ENCODE assay signal across 20 mouse cellular contexts in the genomic region with DNA sequence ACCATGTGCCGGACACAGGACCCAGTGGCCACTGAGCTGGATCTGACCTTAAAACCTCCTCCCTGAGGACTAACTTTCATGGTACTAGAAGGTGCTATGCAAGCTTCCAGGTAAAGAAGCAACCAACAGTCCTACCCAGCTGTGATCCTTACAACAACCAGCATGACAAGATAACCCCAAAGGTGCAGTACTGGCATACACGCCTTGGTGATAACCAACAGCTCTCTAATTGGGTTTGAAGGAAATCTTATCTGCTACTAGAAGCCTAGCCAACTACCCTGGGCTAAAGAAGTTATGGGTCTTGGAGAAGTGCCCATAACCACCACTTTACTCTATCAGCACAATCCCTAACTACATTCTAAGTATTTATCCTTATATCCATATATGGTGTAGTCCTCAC. TPM values are rescaled to one million over a fixed set of nuclear protein-coding genes. Genes with fewer than 3 reads are reported as not detected.
DNase-seq lines count a peak whose midpoint lies in the region; ATAC-seq and TF ChIP-seq lines count a peak whose summit lies in the region.
"Had no signal": no experiment of that assay in that cellular context is flagged by ENCODE, and none has a peak within 500 bp of the region (broad histone marks: within the 10 kb centered on the region; RNA-seq: fewer than 3 reads in every experiment).

No protein-coding gene starts in this region.

- no peak overlapping the region for H3K4me3 ChIP-seq in liver, postnatal 0 days (ENCODE audit: low read depth, low read length)
- H3K4me3 ChIP-seq in liver, embryonic 11.5 days (ENCODE audit: low read depth, low read length), result no peak overlapping the region
- no peak overlapping the region for H3K4me3 ChIP-seq in MEL (ENCODE audit: control insufficient read depth in 1 of 2, insufficient read depth in 1 of 2, low read depth in 2 of 2, low read length in 2 of 2)
- no peak overlapping the region for H3K4me3 ChIP-seq in hindbrain, embryonic 16.5 days (ENCODE audit: low read length)
- H3K4me3 ChIP-seq: embryonic facial prominence, embryonic 10.5 days; embryonic facial prominence, embryonic 12.5 days; forebrain, embryonic 13.5 days; forebrain, embryonic 15.5 days had no signal

- no peak overlapping the region for H3K27ac ChIP-seq in liver, postnatal 0 days (ENCODE audit: low read depth)
- H3K27ac ChIP-seq in liver, embryonic 11.5 days (ENCODE audit: low read depth, low read length), result no peak overlapping the region
- H3K27ac ChIP-seq in MEL (ENCODE audit: control insufficient read depth, low read depth, low read length), result peak overlapping the region; percentile 27; the same call in 1 of the 2 replicates
- no peak overlapping the region for H3K27ac ChIP-seq in hindbrain, embryonic 16.5 days (ENCODE audit: low read depth, low read length)
- H3K27ac ChIP-seq: embryonic facial prominence, embryonic 10.5 days; embryonic facial prominence, embryonic 12.5 days; forebrain, embryonic 13.5 days; forebrain, embryonic 15.5 days had no signal

- no peaks in the 10 kb centered on the region for H3K4me1 ChIP-seq in liver, postnatal 0 days (ENCODE audit: insufficient read depth)
- no peaks in the 10 kb centered on the region for H3K4me1 ChIP-seq in liver, embryonic 11.5 days (replicated peaks; ENCODE audit: control insufficient read depth, insufficient read depth, low read length)
- no peaks in the 10 kb centered on the region; a peak in 2 of 4 replicates for H3K4me1 ChIP-seq in MEL (ENCODE audit: control insufficient read depth in 1 of 2, insufficient read depth in 2 of 2, low read length in 2 of 2)
- H3K4me1 ChIP-seq in hindbrain, embryonic 16.5 days (ENCODE audit: control insufficient read depth, insufficient read depth, low read depth, low read length), result no peaks in the 10 kb centered on the region
- H3K4me1 ChIP-seq: embryonic facial prominence, embryonic 10.5 days; embryonic facial prominence, embryonic 12.5 days; forebrain, embryonic 13.5 days; forebrain, embryonic 15.5 days had no signal

- no peaks in the 10 kb centered on the region for H3K79me2 ChIP-seq in MEL (ENCODE audit: control insufficient read depth, insufficient read depth, low read length, poor library complexity)

- WGBS in liver, postnatal 0 days (ENCODE audit: insufficient replicate concordance), result 88% methylated on average over 2 of the region's 2 CpGs
- 90% methylated on average over 2 of the region's 2 CpGs for WGBS in liver, embryonic 11.5 days
- WGBS in hindbrain, embryonic 16.5 days, result 96% methylated on average over 2 of the region's 2 CpGs

- no peak overlapping the region for H3K4me2 ChIP-seq in liver, postnatal 0 days (ENCODE audit: low read depth, low read length)
- H3K4me2 ChIP-seq in liver, embryonic 11.5 days, result no peak overlapping the region
- H3K4me2 ChIP-seq in hindbrain, embryonic 16.5 days (ENCODE audit: low read length), result no peak overlapping the region
- H3K4me2 ChIP-seq: embryonic facial prominence, embryonic 12.5 days; forebrain, embryonic 13.5 days; forebrain, embryonic 15.5 days had no signal

- no peak for TF ChIP-seq CTCF in liver, postnatal 0 days (IDR thresholded peaks at IDR 0.05; ENCODE audit: low read depth)
- TF ChIP-seq CTCF in MEL (IDR thresholded peaks at IDR 0.05 in 2 of 3, conservative IDR thresholded peaks at IDR 0.05 in 1 of 3; ENCODE audit: control insufficient read depth in 1 of 3, insufficient read depth in 1 of 3, low read depth in 2 of 3, low read length in 3 of 3, poor library complexity in 1 of 3, severe bottlenecking in 1 of 3), result no peak

- no peak for TF ChIP-seq RAD21 in MEL (IDR thresholded peaks at IDR 0.05; ENCODE audit: low read depth, low read length)

- peak; percentile 60 for TF ChIP-seq EP300 in liver, postnatal 0 days (IDR thresholded peaks at IDR 0.05; ENCODE audit: low read depth)
- TF ChIP-seq EP300 in MEL (IDR thresholded peaks at IDR 0.05; ENCODE audit: low read depth in 1 of 2, low read length in 2 of 2), result peak; percentile 77 to 86

- no peak overlapping the region for H3K9ac ChIP-seq in liver, postnatal 0 days (replicated peaks)
- H3K9ac ChIP-seq in liver, embryonic 11.5 days (ENCODE audit: low read depth, low read length), result no peak overlapping the region
- H3K9ac ChIP-seq in MEL (ENCODE audit: control insufficient read depth, low read depth, low read length, poor library complexity, severe bottlenecking), result no peak overlapping the region
- H3K9ac ChIP-seq in hindbrain, embryonic 16.5 days (ENCODE audit: low read depth, low read length), result no peak overlapping the region
- H3K9ac ChIP-seq: embryonic facial prominence, embryonic 12.5 days; forebrain, embryonic 13.5 days; forebrain, embryonic 15.5 days had no signal

- TF ChIP-seq POLR2A in MEL (IDR thresholded peaks at IDR 0.05; ENCODE audit: control insufficient read depth in 1 of 2, insufficient read depth in 1 of 2, low read depth in 1 of 2, low read length in 2 of 2, poor library complexity in 1 of 2), result no peak

- no peak for DNase-seq in liver, postnatal 0 days
- no peak for DNase-seq in liver, embryonic 11.5 days (ENCODE audit: low spot score)
- peak; percentile 65 for DNase-seq in MEL (ENCODE audit: low read depth, low spot score)
- no peak for DNase-seq in ovary, postnatal 14 days (ENCODE audit: low spot score)
- DNase-seq: adrenal gland, adult 8-10 months; adrenal gland, postnatal 14 days; adrenal gland, postnatal 36 days; cerebellum, adult 11-12 months; cerebellum, adult 2 months; cerebellum, adult 9-10 months; cerebellum, postnatal 10 days; cerebellum, postnatal 25 days had no signal

- no peaks in the 10 kb centered on the region for H3K9me3 ChIP-seq in liver, postnatal 0 days (ENCODE audit: low read length)
- no peaks in the 10 kb centered on the region for H3K9me3 ChIP-seq in liver, embryonic 11.5 days (ENCODE audit: control insufficient read depth, low read length)
- no peaks in the 10 kb centered on the region for H3K9me3 ChIP-seq in MEL (replicated peaks; ENCODE audit: insufficient read depth, low read length)
- H3K9me3 ChIP-seq in hindbrain, embryonic 16.5 days (ENCODE audit: control insufficient read depth, low read length), result no peaks in the 10 kb centered on the region
- H3K9me3 ChIP-seq: embryonic facial prominence, embryonic 10.5 days; embryonic facial prominence, embryonic 12.5 days; forebrain, embryonic 13.5 days; forebrain, embryonic 15.5 days had no signal

- H3K36me3 ChIP-seq in liver, postnatal 0 days (replicated peaks; ENCODE audit: insufficient read depth, low read length), result no peaks in the 10 kb centered on the region
- H3K36me3 ChIP-seq in liver, embryonic 11.5 days (ENCODE audit: control insufficient read depth, insufficient read depth, low read length), result no peaks in the 10 kb centered on the region
- no peaks in the 10 kb centered on the region for H3K36me3 ChIP-seq in MEL (ENCODE audit: control insufficient read depth in 1 of 2, insufficient read depth in 2 of 2, low read length in 2 of 2)
- H3K36me3 ChIP-seq in hindbrain, embryonic 16.5 days (ENCODE audit: control insufficient read depth, insufficient read depth, low read length), result no peaks in the 10 kb centered on the region
- H3K36me3 ChIP-seq: embryonic facial prominence, embryonic 10.5 days; embryonic facial prominence, embryonic 12.5 days; forebrain, embryonic 15.5 days had no signal

- H3K27me3 ChIP-seq in liver, postnatal 0 days (ENCODE audit: insufficient read depth, low read length), result no peaks in the 10 kb centered on the region
- H3K27me3 ChIP-seq in liver, embryonic 11.5 days (replicated peaks; ENCODE audit: control insufficient read depth, insufficient read depth, low read length), result no peaks in the 10 kb centered on the region
- no peaks in the 10 kb centered on the region for H3K27me3 ChIP-seq in MEL (ENCODE audit: control insufficient read depth in 1 of 2, insufficient read depth in 2 of 2, low read length in 2 of 2)
- no peaks in the 10 kb centered on the region for H3K27me3 ChIP-seq in hindbrain, embryonic 16.5 days (replicated peaks; ENCODE audit: control insufficient read depth, insufficient read depth, low read length)
- H3K27me3 ChIP-seq: embryonic facial prominence, embryonic 12.5 days; forebrain, embryonic 13.5 days; forebrain, embryonic 15.5 days; Patski had no signal

- ATAC-seq in liver, postnatal 0 days, result no peak
- ATAC-seq in liver, embryonic 11.5 days (replicated peaks; ENCODE audit: low FRiP score), result no peak
- ATAC-seq in megakaryocyte progenitor cell, adult 5-6 weeks (replicated peaks; ENCODE audit: poor library complexity), result peak; percentile 73
- no peak for ATAC-seq in hindbrain, embryonic 16.5 days
- ATAC-seq: activated CD4-positive, CD25-positive, alpha-beta regulatory T cell, adult 4 months; forebrain, embryonic 13.5 days; forebrain, embryonic 15.5 days; Patski had no signal

TF ChIP-seq in MEL, 35 proteins besides CTCF, POLR2A, EP300 and RAD21 (continues in another document):
- no peak for TF ChIP-seq MEF2A (IDR thresholded peaks at IDR 0.05; ENCODE audit: extremely low read depth, insufficient replicate concordance, low read depth, low read length, poor library complexity, severe bottlenecking)
- TF ChIP-seq ETS1 (IDR thresholded peaks at IDR 0.05; ENCODE audit: low read depth, low read length), result peak; percentile 69; the same call in 1 of the 2 replicates
- TF ChIP-seq GATA1 (IDR thresholded peaks at IDR 0.05; ENCODE audit: low read depth, low read length), result peak; percentile 80
- TF ChIP-seq SIN3A (IDR thresholded peaks at IDR 0.05; ENCODE audit: low read length), result peak; percentile 30; the same call in 1 of the 2 replicates
- TF ChIP-seq RCOR1 (IDR thresholded peaks at IDR 0.05; ENCODE audit: low read depth, low read length), result peak; percentile 33; the same call in 1 of the 2 replicates
- no peak for TF ChIP-seq HCFC1 (IDR thresholded peaks at IDR 0.05; ENCODE audit: low read depth, low read length)
- peak; percentile 12; the same call in 1 of the 2 replicates for TF ChIP-seq TAL1 (IDR thresholded peaks at IDR 0.05; ENCODE audit: low read length)
- TF ChIP-seq GABPA (IDR thresholded peaks at IDR 0.05; ENCODE audit: low read depth, low read length), result no peak
- no peak for TF ChIP-seq KAT2A (conservative IDR thresholded peaks at IDR 0.05; ENCODE audit: low read depth, low read length)
- TF ChIP-seq TCF12 (IDR thresholded peaks at IDR 0.05; ENCODE audit: low read depth, low read length), result peak; percentile 72
- TF ChIP-seq BHLHE40 (IDR thresholded peaks at IDR 0.05; ENCODE audit: borderline replicate concordance, low read depth, low read length), result no peak

RNA-seq across cellular contexts. Expression of gene Casp8, which starts 8.9 kb away (rescaled TPM):
- polyA plus RNA-seq in liver, postnatal 0 days (2015; fragmentation: Nextera tagmentation; extraction: Ambion mirVana), result 21.6 and 21.8 TPM in 2 replicates
- polyA plus RNA-seq in liver, embryonic 11.5 days (2014; fragmentation: Nextera tagmentation; extraction: Ambion mirVana), result 28.8 and 30.3 TPM in 2 replicates
- total RNA-seq in MEL (2012; rRNA removed), result 15.1 and 15.2 TPM in 2 replicates
- 10 to 100 TPM in 1 of 2 experiments, not detected in 1; 17.5 TPM for polyA plus RNA-seq in MEL (2012; ENCODE audit: insufficient read depth in 1 of 2, insufficient read length in 2 of 2, low read depth in 1 of 2, low replicate concordance in 2 of 2, missing spikeins in 1 of 2)
- total RNA-seq in megakaryocyte progenitor cell, adult 5-6 weeks (2015), result 182 and 183 TPM in 2 replicates
- 124 and 136 TPM in 2 replicates for total RNA-seq in megakaryocyte progenitor cell, adult 5-6 weeks (2017)
- 6.2 and 6.9 TPM in 2 replicates for polyA plus RNA-seq in hindbrain, embryonic 16.5 days (2015; fragmentation: Nextera tagmentation; extraction: Ambion mirVana)
